Mouse (Mus musculus): ENCODE data around the gene Zfp541. TPM values are rescaled to one million over a fixed set of nuclear protein-coding genes. Genes with fewer than 3 reads are reported as not detected.

Zfp541 gene
- polyA plus RNA-seq, 1 experiment, result 0.01 TPM

- H3K4me1 ChIP-seq (ENCODE audit: control insufficient read depth), result peaks cover 84% of the 10 kb centered on the region
- peaks cover 21% of the 10 kb centered on the region for H3K36me3 ChIP-seq (ENCODE audit: control insufficient read depth)
- H3K9me3 ChIP-seq (ENCODE audit: control insufficient read depth, low read length), result no peaks in the 10 kb centered on the region
- peak overlapping the region; percentile 81 for H3K4me3 ChIP-seq (replicated peaks)
- H3K27me3 ChIP-seq (ENCODE audit: control insufficient read depth), result no peaks in the 10 kb centered on the region
- TF ChIP-seq TAL1 (IDR thresholded peaks at IDR 0.05; ENCODE audit: low read length) (no peak), GATA1 (IDR thresholded peaks at IDR 0.05; ENCODE audit: low read length) (no peak)
Measured at GRCm38 (mm10) chr7:16048675-16049575, 12.7 kb upstream of the Zfp541 start.

DNA sequence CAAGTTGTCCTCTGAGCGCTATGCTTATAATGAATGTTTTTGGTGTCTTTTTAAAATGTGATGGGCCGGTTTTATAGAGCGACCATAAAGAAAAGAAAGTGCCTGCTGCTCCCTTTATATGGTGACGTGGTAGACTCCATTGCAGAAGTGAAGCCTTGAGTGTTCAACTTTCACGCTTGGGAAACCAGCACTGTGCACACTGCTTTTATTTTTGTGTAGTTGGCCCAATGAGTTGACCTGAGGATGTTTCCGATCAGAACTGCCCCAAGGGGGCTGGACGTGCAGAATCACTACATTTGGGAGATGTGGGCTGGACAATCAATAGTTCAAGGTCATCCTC is 12.1 kb upstream of the Zfp541 start:
- Histone ChIP-seq H3K36me3 (ENCODE audit: control insufficient read depth) (peaks cover 19% of the 10 kb centered on the region), H3K27me3 (ENCODE audit: control insufficient read depth) (no peaks in the 10 kb centered on the region), H3K4me3 (replicated peaks) (peak overlapping the region; percentile 81), H3K9me3 (ENCODE audit: control insufficient read depth, low read length) (no peaks in the 10 kb centered on the region), H3K4me1 (ENCODE audit: control insufficient read depth) (peaks cover 77% of the 10 kb centered on the region)
- TF ChIP-seq GATA1 (IDR thresholded peaks at IDR 0.05; ENCODE audit: low read length) (no peak), TAL1 (IDR thresholded peaks at IDR 0.05; ENCODE audit: low read length) (no peak)

GRCm38 (mm10) chr7:16050600-16050999 is 11.0 kb upstream of the Zfp541 start:
- peaks cover 67% of the 10 kb centered on the region for H3K4me1 ChIP-seq (ENCODE audit: control insufficient read depth)
- peak overlapping the region; percentile 81 for H3K4me3 ChIP-seq (replicated peaks)
- H3K36me3 ChIP-seq (ENCODE audit: control insufficient read depth), result peaks cover 18% of the 10 kb centered on the region
- H3K27me3 ChIP-seq (ENCODE audit: control insufficient read depth), result peaks cover 1% of the 10 kb centered on the region; the same call in 1 of the 2 replicates
- TF ChIP-seq TAL1 (IDR thresholded peaks at IDR 0.05; ENCODE audit: low read length), result no peak
- TF ChIP-seq GATA1 (IDR thresholded peaks at IDR 0.05; ENCODE audit: low read length), result no peak
- no peaks in the 10 kb centered on the region for H3K9me3 ChIP-seq (ENCODE audit: control insufficient read depth, low read length)

DNA sequence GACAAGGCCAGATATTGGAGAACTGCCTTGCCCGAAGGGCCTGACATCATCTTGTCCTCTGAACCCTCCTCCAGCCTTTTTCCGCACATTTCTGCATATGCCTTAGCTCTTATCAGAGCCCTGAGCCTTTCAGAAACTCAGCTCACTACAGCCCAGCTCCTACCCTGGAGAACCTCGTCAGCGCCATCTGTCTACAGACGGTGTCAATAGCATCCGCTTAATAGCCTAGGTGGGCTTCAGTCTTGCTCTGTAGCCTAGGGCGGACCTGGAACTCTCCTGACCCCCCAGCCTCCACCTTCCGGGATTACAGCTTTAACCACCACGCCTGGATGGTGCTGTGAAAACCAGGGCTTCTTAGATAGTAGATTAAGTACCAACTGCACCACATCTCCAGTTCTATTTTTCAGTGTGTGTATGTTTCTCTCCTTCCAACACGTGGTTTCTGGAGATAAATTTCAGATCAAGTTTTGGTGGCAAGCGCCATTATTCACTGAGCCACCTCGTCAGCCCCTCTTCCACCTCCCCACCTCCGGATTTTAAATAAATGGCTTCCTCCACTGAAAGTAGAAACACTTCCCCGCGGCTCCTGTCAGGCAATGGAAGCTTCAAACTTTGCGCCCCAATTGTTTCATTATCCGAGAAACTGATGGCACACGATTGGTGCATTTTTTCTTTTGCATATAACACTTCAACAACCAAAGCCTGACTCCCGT is 9.6 kb upstream of the Zfp541 start:
- Histone ChIP-seq H3K9me3 (ENCODE audit: control insufficient read depth, low read length) (no peaks in the 10 kb centered on the region), H3K36me3 (ENCODE audit: control insufficient read depth) (peaks cover 15% of the 10 kb centered on the region), H3K4me3 (replicated peaks) (peak overlapping the region; percentile 91), H3K4me1 (ENCODE audit: control insufficient read depth) (peaks cover 52% of the 10 kb centered on the region), H3K27me3 (ENCODE audit: control insufficient read depth) (peaks cover 2% of the 10 kb centered on the region; the same call in 1 of the 2 replicates)
- TF ChIP-seq TAL1 (IDR thresholded peaks at IDR 0.05; ENCODE audit: low read length) (no peak), GATA1 (IDR thresholded peaks at IDR 0.05; ENCODE audit: low read length) (peak; percentile 62)

- Histone ChIP-seq H3K9me3 (ENCODE audit: control insufficient read depth, low read length) (no peaks in the 10 kb centered on the region), H3K4me1 (ENCODE audit: control insufficient read depth) (peaks cover 49% of the 10 kb centered on the region), H3K4me3 (replicated peaks) (peak overlapping the region; percentile 91), H3K27me3 (ENCODE audit: control insufficient read depth) (peaks cover 4% of the 10 kb centered on the region; the same call in 1 of the 2 replicates), H3K36me3 (ENCODE audit: control insufficient read depth) (peaks cover 15% of the 10 kb centered on the region)
- TF ChIP-seq TAL1 (IDR thresholded peaks at IDR 0.05; ENCODE audit: low read length) (no peak), GATA1 (IDR thresholded peaks at IDR 0.05; ENCODE audit: low read length) (peak; percentile 15; the same call in 1 of the 2 replicates)
Measured at GRCm38 (mm10) chr7:16052684-16053083, 8.9 kb upstream of the Zfp541 start.

GRCm38 (mm10) chr7:16053105-16053504 is 8.5 kb upstream of the Zfp541 start:
- TF ChIP-seq GATA1 (IDR thresholded peaks at IDR 0.05; ENCODE audit: low read length) (no peak), TAL1 (IDR thresholded peaks at IDR 0.05; ENCODE audit: low read length) (no peak)
- Histone ChIP-seq H3K36me3 (ENCODE audit: control insufficient read depth) (peaks cover 15% of the 10 kb centered on the region), H3K27me3 (ENCODE audit: control insufficient read depth) (peaks cover 8% of the 10 kb centered on the region; the same call in 1 of the 2 replicates), H3K9me3 (ENCODE audit: control insufficient read depth, low read length) (no peaks in the 10 kb centered on the region), H3K4me1 (ENCODE audit: control insufficient read depth) (peaks cover 49% of the 10 kb centered on the region), H3K4me3 (replicated peaks) (peak overlapping the region; percentile 91)

DNA sequence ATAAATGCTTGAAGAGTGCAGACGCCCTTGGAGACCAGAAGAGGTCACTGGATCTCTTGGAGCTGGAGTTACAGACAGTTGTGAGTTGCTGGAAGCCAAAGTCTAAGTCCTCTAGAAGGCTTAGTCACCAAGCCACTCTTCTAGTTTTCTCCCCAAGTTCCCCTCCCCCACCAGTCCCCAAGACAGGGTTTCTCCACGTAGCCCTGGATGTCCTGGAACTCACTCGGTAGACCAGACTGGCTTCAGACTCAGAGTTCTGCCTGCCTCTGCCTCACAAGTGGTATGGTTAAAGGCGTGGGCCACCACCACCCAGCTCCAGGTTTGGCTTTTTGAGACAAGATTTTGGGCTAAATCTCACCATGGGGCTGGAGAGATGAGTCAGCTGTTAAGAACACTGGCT is 6.6 kb upstream of the Zfp541 start:
- Histone ChIP-seq H3K36me3 (ENCODE audit: control insufficient read depth) (peaks cover 10% of the 10 kb centered on the region), H3K9me3 (ENCODE audit: control insufficient read depth, low read length) (no peaks in the 10 kb centered on the region), H3K27me3 (ENCODE audit: control insufficient read depth) (peaks cover 25% of the 10 kb centered on the region), H3K4me3 (replicated peaks) (no peak overlapping the region), H3K4me1 (ENCODE audit: control insufficient read depth) (peaks cover 33% of the 10 kb centered on the region)
- TF ChIP-seq GATA1 (IDR thresholded peaks at IDR 0.05; ENCODE audit: low read length) (no peak), TAL1 (IDR thresholded peaks at IDR 0.05; ENCODE audit: low read length) (no peak)

DNA sequence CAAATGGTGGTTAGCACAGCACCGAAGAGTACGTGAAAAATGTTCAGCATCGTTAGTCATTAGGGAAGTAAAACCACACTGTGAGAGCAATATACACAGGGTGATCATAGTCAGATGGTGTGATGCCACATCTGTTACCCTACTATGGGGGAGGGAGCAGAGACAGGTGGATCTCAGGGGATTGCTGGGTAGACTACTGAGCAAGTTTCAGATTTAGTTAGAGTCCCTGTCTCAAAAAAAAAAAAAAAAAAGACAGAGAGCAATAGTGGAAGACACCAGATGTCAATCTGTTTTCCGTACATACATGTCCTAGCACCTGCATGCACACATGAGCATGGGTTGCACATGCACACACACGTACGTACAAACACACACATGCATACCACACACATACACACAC is 5.9 kb upstream of the Zfp541 start:
- H3K4me3 ChIP-seq (replicated peaks), result no peak overlapping the region
- peaks cover 3% of the 10 kb centered on the region for H3K36me3 ChIP-seq (ENCODE audit: control insufficient read depth)
- TF ChIP-seq GATA1 (IDR thresholded peaks at IDR 0.05; ENCODE audit: low read length) (no peak), TAL1 (IDR thresholded peaks at IDR 0.05; ENCODE audit: low read length) (no peak)
- H3K27me3 ChIP-seq (ENCODE audit: control insufficient read depth), result peaks cover 30% of the 10 kb centered on the region
- H3K4me1 ChIP-seq (ENCODE audit: control insufficient read depth), result peaks cover 26% of the 10 kb centered on the region
- no peaks in the 10 kb centered on the region for H3K9me3 ChIP-seq (ENCODE audit: control insufficient read depth, low read length)
